Mouse (Mus musculus): ENCODE measurements around the gene Lemd2. TPM values are rescaled to one million over a fixed set of nuclear protein-coding genes. Genes with fewer than 3 reads are reported as not detected.

Gene Lemd2
- polyA plus RNA-seq, 1 experiment: 72.1 TPM

- Histone ChIP-seq H3K36me3 (ENCODE audit: control insufficient read depth, insufficient read depth) (no peaks in the 10 kb centered on the region), H3K4me3 (peak overlapping the region; percentile 23), H3K4me2 (ENCODE audit: low read depth) (peak overlapping the region; percentile 64), H3K27me3 (ENCODE audit: control insufficient read depth, insufficient read depth, insufficient read length) (no peaks in the 10 kb centered on the region), H3ac (ENCODE audit: control insufficient read depth, insufficient read length) (no peak overlapping the region), H3K79me2 (ENCODE audit: control insufficient read depth, insufficient read depth) (no peaks in the 10 kb centered on the region)
- TF ChIP-seq POLR2A (IDR thresholded peaks at IDR 0.05; ENCODE audit: insufficient read length, low read depth): peak; percentile 5
- TF ChIP-seq MYOD1 (IDR thresholded peaks at IDR 0.05; ENCODE audit: control insufficient read depth in 1 of 3, insufficient read length in 2 of 3, low read depth in 2 of 3): peak in 1 of 3 experiments; percentile 10
- TF ChIP-seq POLR2AphosphoS2 (IDR thresholded peaks at IDR 0.05; ENCODE audit: insufficient read length, low read depth): no peak
Measured at GRCm38 (mm10) chr17:27165054-27165773, 39.1 kb downstream of the Lemd2 start.

DNA sequence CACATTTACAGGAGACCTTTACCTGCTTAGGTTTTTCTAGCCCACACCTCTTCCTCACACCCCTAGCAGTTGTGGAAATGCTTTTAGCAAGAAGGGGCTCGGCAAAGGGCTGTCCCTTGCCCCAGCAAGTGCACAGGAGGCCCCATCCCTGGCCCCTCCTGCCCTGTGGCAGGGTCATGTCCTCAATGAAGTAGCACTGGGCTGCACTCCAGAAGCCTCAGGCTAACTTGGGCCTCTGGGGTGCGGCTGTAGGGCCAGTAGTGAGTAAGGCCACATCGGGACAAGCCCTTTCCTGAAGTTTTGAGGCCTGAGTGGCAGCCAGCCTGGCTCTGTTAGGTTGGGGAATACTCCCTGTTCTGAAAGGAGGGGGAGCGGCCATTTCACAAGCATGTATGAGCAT lies 43.4 kb downstream of the Lemd2 start:
- TF ChIP-seq USF1 (IDR thresholded peaks at IDR 0.05; ENCODE audit: low read depth) (no peak), SRF (IDR thresholded peaks at IDR 0.05; ENCODE audit: control insufficient read depth, insufficient read length, low read depth) (no peak), MYOD1 (IDR thresholded peaks at IDR 0.05; ENCODE audit: control insufficient read depth in 1 of 3, insufficient read length in 2 of 3, low read depth in 2 of 3) (peak in 1 of 3 experiments; percentile 2), MYOG (IDR thresholded peaks at IDR 0.05; ENCODE audit: control insufficient read depth in 1 of 3, insufficient read depth in 1 of 3, insufficient read length in 2 of 3, low read depth in 2 of 3) (peak in 1 of 3 experiments; percentile 16)
- Histone ChIP-seq H3K27me3 (ENCODE audit: control insufficient read depth, insufficient read depth, insufficient read length) (no peaks in the 10 kb centered on the region), H3K36me3 (ENCODE audit: control insufficient read depth, insufficient read depth) (no peaks in the 10 kb centered on the region), H3K4me3 (no peak overlapping the region), H3K79me2 (ENCODE audit: control insufficient read depth, insufficient read depth) (no peaks in the 10 kb centered on the region), H3ac (ENCODE audit: control insufficient read depth, insufficient read length) (no peak overlapping the region), H3K4me2 (ENCODE audit: low read depth) (peak overlapping the region; percentile 40)

- Histone ChIP-seq H3K4me3 (no peak overlapping the region), H3K27me3 (ENCODE audit: control insufficient read depth, insufficient read depth, insufficient read length) (no peaks in the 10 kb centered on the region), H3K79me2 (ENCODE audit: control insufficient read depth, insufficient read depth) (no peaks in the 10 kb centered on the region), H3K4me2 (ENCODE audit: low read depth) (no peak overlapping the region), H3ac (ENCODE audit: control insufficient read depth, insufficient read length) (no peak overlapping the region), H3K36me3 (ENCODE audit: control insufficient read depth, insufficient read depth) (no peaks in the 10 kb centered on the region)
- TF ChIP-seq MAX (IDR thresholded peaks at IDR 0.05; ENCODE audit: low read depth): no peak
- TF ChIP-seq USF1 (IDR thresholded peaks at IDR 0.05; ENCODE audit: low read depth): no peak
- no peak for TF ChIP-seq CEBPB (IDR thresholded peaks at IDR 0.05; ENCODE audit: insufficient read depth, poor library complexity, severe bottlenecking)
- no peak for TF ChIP-seq MYOD1 (IDR thresholded peaks at IDR 0.05; ENCODE audit: control insufficient read depth in 1 of 3, insufficient read length in 2 of 3, low read depth in 2 of 3)
- no peak for TF ChIP-seq POLR2AphosphoS2 (IDR thresholded peaks at IDR 0.05; ENCODE audit: insufficient read length, low read depth)
- no peak for TF ChIP-seq REST (IDR thresholded peaks at IDR 0.05; ENCODE audit: insufficient read depth, insufficient read length)
- no peak for TF ChIP-seq TCF3 (IDR thresholded peaks at IDR 0.05; ENCODE audit: insufficient read length, low read depth)
- TF ChIP-seq MYOG (IDR thresholded peaks at IDR 0.05; ENCODE audit: control insufficient read depth in 1 of 3, insufficient read depth in 1 of 3, insufficient read length in 2 of 3, low read depth in 2 of 3): no peak
Measured at GRCm38 (mm10) chr17:27159169-27159568, 45.1 kb downstream of the Lemd2 start.

DNA sequence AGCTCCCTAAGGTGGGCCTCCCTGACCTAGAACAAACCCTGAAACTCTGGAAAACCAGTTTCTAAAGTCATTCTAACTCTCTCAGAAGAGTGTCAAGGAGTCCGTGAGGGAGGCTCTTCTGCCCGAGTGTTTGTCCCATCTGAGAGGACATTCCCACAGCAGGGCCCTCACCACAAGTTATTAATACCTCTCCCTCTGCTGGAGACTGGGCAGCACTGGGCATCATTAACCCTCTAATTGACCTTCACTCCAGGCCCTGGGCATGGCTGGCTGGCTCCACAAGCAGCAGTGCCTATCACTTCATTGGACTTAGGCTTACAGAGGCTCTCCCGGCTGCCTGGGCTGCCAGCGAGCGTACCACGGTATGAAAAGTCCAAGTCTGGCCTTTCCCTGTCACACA lies 45.8 kb downstream of the Lemd2 start:
- Histone ChIP-seq H3K36me3 (ENCODE audit: control insufficient read depth, insufficient read depth) (no peaks in the 10 kb centered on the region), H3K4me2 (ENCODE audit: low read depth) (peak overlapping the region; percentile 46), H3ac (ENCODE audit: control insufficient read depth, insufficient read length) (no peak overlapping the region), H3K79me2 (ENCODE audit: control insufficient read depth, insufficient read depth) (no peaks in the 10 kb centered on the region), H3K4me3 (no peak overlapping the region), H3K27me3 (ENCODE audit: control insufficient read depth, insufficient read depth, insufficient read length) (no peaks in the 10 kb centered on the region)
- TF ChIP-seq TCF3 (IDR thresholded peaks at IDR 0.05; ENCODE audit: insufficient read length, low read depth) (no peak), MYOD1 (IDR thresholded peaks at IDR 0.05; ENCODE audit: control insufficient read depth in 1 of 3, insufficient read length in 2 of 3, low read depth in 2 of 3) (no peak), POLR2A (IDR thresholded peaks at IDR 0.05; ENCODE audit: insufficient read length, low read depth) (no peak)

GRCm38 (mm10) chr17:27155752-27156151 lies 48.5 kb downstream of the Lemd2 start:
- Histone ChIP-seq H3K79me2 (ENCODE audit: control insufficient read depth, insufficient read depth) (no peaks in the 10 kb centered on the region), H3K4me2 (ENCODE audit: low read depth) (peak overlapping the region; percentile 5), H3ac (ENCODE audit: control insufficient read depth, insufficient read length) (no peak overlapping the region), H3K36me3 (ENCODE audit: control insufficient read depth, insufficient read depth) (no peaks in the 10 kb centered on the region), H3K4me3 (no peak overlapping the region), H3K27me3 (ENCODE audit: control insufficient read depth, insufficient read depth, insufficient read length) (no peaks in the 10 kb centered on the region)
- TF ChIP-seq E2F4 (IDR thresholded peaks at IDR 0.05; ENCODE audit: insufficient read depth) (no peak), CEBPB (IDR thresholded peaks at IDR 0.05; ENCODE audit: insufficient read depth, poor library complexity, severe bottlenecking) (no peak), SRF (IDR thresholded peaks at IDR 0.05; ENCODE audit: control insufficient read depth, insufficient read length, low read depth) (no peak), USF1 (IDR thresholded peaks at IDR 0.05; ENCODE audit: low read depth) (no peak), MAX (IDR thresholded peaks at IDR 0.05; ENCODE audit: low read depth) (no peak), TCF12 (IDR thresholded peaks at IDR 0.05; ENCODE audit: insufficient read depth, poor library complexity, severe bottlenecking) (no peak), REST (IDR thresholded peaks at IDR 0.05; ENCODE audit: insufficient read depth, insufficient read length) (no peak), MYOG (IDR thresholded peaks at IDR 0.05; ENCODE audit: control insufficient read depth in 1 of 3, insufficient read depth in 1 of 3, insufficient read length in 2 of 3, low read depth in 2 of 3) (no peak)
